Comparison of ENCODE assay signal across 14 mouse cellular contexts in the genomic region with DNA sequence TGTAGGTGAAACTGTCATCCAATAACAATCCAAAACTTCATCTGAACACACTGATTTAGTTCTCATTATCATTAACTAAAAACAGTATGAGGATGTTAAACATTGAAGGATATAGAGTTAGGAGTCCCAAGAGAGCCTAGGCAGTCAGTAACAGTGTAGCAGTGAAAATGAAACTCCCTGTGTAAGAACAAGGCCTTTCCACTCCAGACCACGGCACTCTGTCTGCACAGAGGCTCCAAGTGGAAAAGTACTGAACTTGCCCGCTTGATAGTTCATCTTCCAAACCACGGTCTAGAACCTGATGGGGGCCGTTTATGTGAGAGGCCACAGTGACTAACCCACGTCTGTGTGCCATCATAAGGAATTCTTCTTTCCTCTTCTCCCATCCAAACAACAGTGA.
DNase-seq lines count a peak whose midpoint lies in the region; ATAC-seq and TF ChIP-seq lines count a peak whose summit lies in the region.
"Had no signal": no experiment of that assay in that cellular context is flagged by ENCODE, and none has a peak within 500 bp of the region (broad histone marks: within the 10 kb centered on the region; RNA-seq: fewer than 3 reads in every experiment).

No protein-coding gene starts in this region.

- no peaks in the 10 kb centered on the region; the same call in 1 of the 2 replicates for H3K9me3 ChIP-seq in heart, embryonic 10.5 days
- no peaks in the 10 kb centered on the region for H3K9me3 ChIP-seq in CH12.LX (replicated peaks; ENCODE audit: low read length)
- H3K9me3 ChIP-seq in embryonic facial prominence, embryonic 14.5 days (ENCODE audit: control insufficient read depth, low read length) = peaks cover 8% of the 10 kb centered on the region; the same call in 1 of the 2 replicates
- H3K9me3 ChIP-seq in kidney, embryonic 16.5 days (ENCODE audit: low read length) = no peaks in the 10 kb centered on the region
- H3K9me3 ChIP-seq in hindbrain, embryonic 11.5 days (ENCODE audit: control insufficient read depth, low read length) = no peaks in the 10 kb centered on the region

- intact Hi-C loops in left cerebral cortex, postnatal 10 days (cut with DNase I) = no loop called here

- no peaks in the 10 kb centered on the region for H3K27me3 ChIP-seq in heart, embryonic 10.5 days (ENCODE audit: insufficient read depth, poor library complexity, severe bottlenecking)
- no peaks in the 10 kb centered on the region for H3K27me3 ChIP-seq in CH12.LX (replicated peaks)
- no peaks in the 10 kb centered on the region for H3K27me3 ChIP-seq in embryonic facial prominence, embryonic 14.5 days (replicated peaks; ENCODE audit: control insufficient read depth, insufficient read depth, low read length)
- no peaks in the 10 kb centered on the region for H3K27me3 ChIP-seq in kidney, embryonic 16.5 days (ENCODE audit: insufficient read depth, low read length)
- no peaks in the 10 kb centered on the region for H3K27me3 ChIP-seq in hindbrain, embryonic 11.5 days (ENCODE audit: control insufficient read depth, insufficient read depth, low read length)
- H3K27me3 ChIP-seq: midbrain, embryonic 12.5 days had no signal

- H3K4me2 ChIP-seq in CH12.LX (ENCODE audit: insufficient read depth, low read depth, poor library complexity, severe bottlenecking) = peak overlapping the region; percentile 59; the same call in 1 of the 2 replicates
- H3K4me2 ChIP-seq in embryonic facial prominence, embryonic 14.5 days (ENCODE audit: low read depth, low read length) = no peak overlapping the region
- no peak overlapping the region for H3K4me2 ChIP-seq in kidney, embryonic 16.5 days (replicated peaks; ENCODE audit: low read depth, low read length)
- H3K4me2 ChIP-seq in hindbrain, embryonic 11.5 days (replicated peaks; ENCODE audit: low read depth, low read length) = no peak overlapping the region
- H3K4me2 ChIP-seq: midbrain, embryonic 12.5 days had no signal

- TF ChIP-seq RAD21 in CH12.LX (IDR thresholded peaks at IDR 0.05; ENCODE audit: low read depth, low read length) = no peak; the same call in 1 of the 2 replicates

- dilution Hi-C loops in CH12.LX (cut with MboI; ENCODE audit: extremely low pct_ligation_motif_present, extremely low pct_unique_long_range_greater_than_20kb, low sequenced_read_pairs) = no loop called here

- H3K79me2 ChIP-seq in CH12.LX (replicated peaks; ENCODE audit: control insufficient read depth, extremely low read depth, insufficient read depth, poor library complexity, severe bottlenecking) = no peaks in the 10 kb centered on the region

- ATAC-seq in embryonic facial prominence, embryonic 14.5 days (ENCODE audit: low read depth) = no peak
- peak; percentile 88 for ATAC-seq in kidney, embryonic 16.5 days (ENCODE audit: low FRiP score, low TSS enrichment)
- ATAC-seq in hindbrain, embryonic 11.5 days (ENCODE audit: low FRiP score) = no peak
- ATAC-seq: forebrain, embryonic 16.5 days; inflammation-experienced regulatory T-cells, adult 6 months had no signal

- H3K9ac ChIP-seq in CH12.LX (ENCODE audit: insufficient read depth, low read depth) = no peak overlapping the region
- H3K9ac ChIP-seq in embryonic facial prominence, embryonic 14.5 days (ENCODE audit: low read depth, low read length) = no peak overlapping the region
- no peak overlapping the region for H3K9ac ChIP-seq in kidney, embryonic 16.5 days (replicated peaks; ENCODE audit: low read length)
- no peak overlapping the region for H3K9ac ChIP-seq in hindbrain, embryonic 11.5 days (ENCODE audit: low read depth, low read length)
- H3K9ac ChIP-seq: midbrain, embryonic 12.5 days had no signal

- no peak for TF ChIP-seq CTCF in CH12.LX (conservative IDR thresholded peaks at IDR 0.05 in 1 of 2, IDR thresholded peaks at IDR 0.05 in 1 of 2; ENCODE audit: low read depth in 2 of 2, low read length in 2 of 2)

- H3K27ac ChIP-seq in heart, embryonic 10.5 days = 0 out of 2 replicates have a peak overlapping the region, but pooled peaks have one; percentile 42
- no peak overlapping the region for H3K27ac ChIP-seq in CH12.LX (ENCODE audit: insufficient read depth, low read depth)
- peak overlapping the region; percentile 39; the same call in 1 of the 2 replicates for H3K27ac ChIP-seq in embryonic facial prominence, embryonic 14.5 days (replicated peaks; ENCODE audit: low read depth, low read length)
- peak overlapping the region; percentile 85 for H3K27ac ChIP-seq in kidney, embryonic 16.5 days (ENCODE audit: low read length)
- no peak overlapping the region for H3K27ac ChIP-seq in hindbrain, embryonic 11.5 days (ENCODE audit: low read depth, low read length)
- H3K27ac ChIP-seq: midbrain, embryonic 12.5 days had no signal

- H3K36me3 ChIP-seq in heart, embryonic 10.5 days = no peaks in the 10 kb centered on the region
- H3K36me3 ChIP-seq in CH12.LX (replicated peaks in 1 of 2; ENCODE audit: control insufficient read depth in 1 of 2, insufficient read depth in 1 of 2, low read length in 1 of 2) = no peaks in the 10 kb centered on the region
- H3K36me3 ChIP-seq in embryonic facial prominence, embryonic 14.5 days (ENCODE audit: control insufficient read depth, insufficient read depth, low read length) = no peaks in the 10 kb centered on the region
- no peaks in the 10 kb centered on the region for H3K36me3 ChIP-seq in kidney, embryonic 16.5 days (ENCODE audit: insufficient read depth, low read length)
- H3K36me3 ChIP-seq in hindbrain, embryonic 11.5 days (ENCODE audit: control insufficient read depth, insufficient read depth, low read length) = no peaks in the 10 kb centered on the region
- H3K36me3 ChIP-seq: midbrain, embryonic 12.5 days had no signal

- WGBS in heart, embryonic 10.5 days = 75% methylated on average over 5 of the region's 5 CpGs
- 73% methylated on average over 5 of the region's 5 CpGs for WGBS in embryonic facial prominence, embryonic 14.5 days
- 58% methylated on average over 5 of the region's 5 CpGs for WGBS in kidney, embryonic 16.5 days
- WGBS in hindbrain, embryonic 11.5 days = 86% methylated on average over 5 of the region's 5 CpGs

- no peak for DNase-seq in heart, embryonic 10.5 days (ENCODE audit: low spot score)
- DNase-seq in heart, adult 8-10 months (ENCODE audit: low spot score) = no peak
- DNase-seq in CH12.LX (ENCODE audit: extremely low read depth) = peak; percentile 15
- DNase-seq in embryonic facial prominence, embryonic 14.5 days (ENCODE audit: low spot score) = peak; percentile 5
- DNase-seq in urinary bladder, postnatal 14 days (ENCODE audit: low spot score) = no peak
- no peak for DNase-seq in left cerebral cortex, postnatal 10 days (ENCODE audit: extremely low spot score in 1 of 2, low spot score in 2 of 2)
- DNase-seq in hindbrain, embryonic 11.5 days (ENCODE audit: low spot score) = no peak
- DNase-seq: cerebellum, postnatal 10 days; lung, adult 2 months; thymus, adult 18-20 months had no signal

- no peak for TF ChIP-seq POLR2A in CH12.LX (IDR thresholded peaks at IDR 0.05; ENCODE audit: low read depth, low read length)

- TF ChIP-seq EP300 in CH12.LX (IDR thresholded peaks at IDR 0.05; ENCODE audit: low read length) = no peak

- in situ Hi-C loops in CH12.LX (cut with MboI; ENCODE audit: low pct_ligation_motif_present, low pct_unique_long_range_greater_than_20kb, low sequenced_read_pairs) = no loop called here

- peaks cover 30% of the 10 kb centered on the region; the same call in 1 of the 2 replicates for H3K4me1 ChIP-seq in heart, embryonic 10.5 days
- H3K4me1 ChIP-seq in CH12.LX (ENCODE audit: control insufficient read depth in 1 of 2, insufficient read depth in 2 of 2) = peaks cover 2 to 10% of the 10 kb centered on the region in 2 experiments; a peak in 2 of 4 replicates
- peaks cover 11% of the 10 kb centered on the region for H3K4me1 ChIP-seq in embryonic facial prominence, embryonic 14.5 days (ENCODE audit: control insufficient read depth, insufficient read depth, low read length)
- peaks cover 6% of the 10 kb centered on the region; the same call in 1 of the 2 replicates for H3K4me1 ChIP-seq in kidney, embryonic 16.5 days (ENCODE audit: insufficient read depth, low read length)
- no peaks in the 10 kb centered on the region for H3K4me1 ChIP-seq in hindbrain, embryonic 11.5 days (replicated peaks; ENCODE audit: control insufficient read depth, insufficient read depth, low read length)
- H3K4me1 ChIP-seq: midbrain, embryonic 12.5 days had no signal

- no peak overlapping the region for H3K4me3 ChIP-seq in heart, embryonic 10.5 days
- no peak overlapping the region for H3K4me3 ChIP-seq in CH12.LX (replicated peaks in 1 of 3; ENCODE audit: low read depth in 2 of 3, low read length in 2 of 3, poor library complexity in 1 of 3)
- no peak overlapping the region for H3K4me3 ChIP-seq in embryonic facial prominence, embryonic 14.5 days (ENCODE audit: low read depth, low read length)
- no peak overlapping the region for H3K4me3 ChIP-seq in kidney, embryonic 16.5 days (ENCODE audit: low read length)
- H3K4me3 ChIP-seq in hindbrain, embryonic 11.5 days (ENCODE audit: low read depth, low read length) = no peak overlapping the region
- H3K4me3 ChIP-seq: midbrain, embryonic 12.5 days had no signal

TF ChIP-seq in CH12.LX, 34 proteins besides CTCF, POLR2A, EP300 and RAD21:
- TF ChIP-seq POLR2AphosphoS2 (IDR thresholded peaks at IDR 0.05; ENCODE audit: low read depth, low read length) = no peak
TF ChIP-seq in CH12.LX: peak in this region for 0.

Comparison
In these comparisons a context has a peak if more than half of its experiments do, and no peak if none do; other contexts are left out.
1. DNase-seq: peak in CH12.LX (single experiment) and embryonic facial prominence, embryonic 14.5 days (single experiment); none in heart, embryonic 10.5 days (single experiment), heart, adult 8-10 months (single experiment), urinary bladder, postnatal 14 days (single experiment), left cerebral cortex, postnatal 10 days (0 of 2) and hindbrain, embryonic 11.5 days (single experiment).
2. H3K27ac ChIP-seq: peak in heart, embryonic 10.5 days (single experiment), embryonic facial prominence, embryonic 14.5 days (single experiment) and kidney, embryonic 16.5 days (single experiment); none in CH12.LX (single experiment) and hindbrain, embryonic 11.5 days (single experiment).